ENCODE assay signal across 14 mouse cellular contexts in genomic region chr6:134648356-134648755, GRCm38 (mm10). TPM values are rescaled to one million over a fixed set of nuclear protein-coding genes. Genes with fewer than 3 reads are reported as not detected.
DNase-seq lines count a peak whose midpoint lies in the region; ATAC-seq and TF ChIP-seq lines count a peak whose summit lies in the region.
"Had no signal": no experiment of that assay in that cellular context is flagged by ENCODE, and none has a peak within 500 bp of the region (broad histone marks: within the 10 kb centered on the region; RNA-seq: fewer than 3 reads in every experiment).

No protein-coding gene starts in this region.

- no peaks in the 10 kb centered on the region for H3K9me3 ChIP-seq in heart, embryonic 16.5 days (replicated peaks; ENCODE audit: control insufficient read depth, low read length)
- no peaks in the 10 kb centered on the region for H3K9me3 ChIP-seq in forebrain, embryonic 16.5 days (ENCODE audit: control insufficient read depth, low read length)
- H3K9me3 ChIP-seq: stomach, embryonic 15.5 days had no signal

- no peak for ATAC-seq in heart, embryonic 16.5 days (replicated peaks; ENCODE audit: extremely low read depth, insufficient read depth, low FRiP score)
- ATAC-seq in forebrain, embryonic 16.5 days, result peak; percentile 61

- H3K4me3 ChIP-seq in heart, embryonic 16.5 days (ENCODE audit: low read length), result no peak overlapping the region
- no peak overlapping the region for H3K4me3 ChIP-seq in forebrain, embryonic 16.5 days (replicated peaks; ENCODE audit: low read length)
- no peak overlapping the region for H3K4me3 ChIP-seq in olfactory bulb, adult 2 months (ENCODE audit: insufficient read depth, low read depth, low read length)
- H3K4me3 ChIP-seq: stomach, embryonic 15.5 days had no signal

- no peak for DNase-seq in heart, postnatal 36 days
- peak; percentile 74 for DNase-seq in retina, adult 2 months (ENCODE audit: low read depth, low spot score)
- DNase-seq in retina, embryonic 14.5 days (ENCODE audit: low spot score), result no peak
- no peak for DNase-seq in liver
- DNase-seq in embryo, embryonic 10 days (ENCODE audit: low spot score), result no peak
- DNase-seq: adrenal gland, adult 2 months; gastrocnemius, postnatal 14 days; heart, postnatal 4 days; lung, adult 2 months; thymus, postnatal 4 days had no signal

- intact Hi-C loops in heart, postnatal 36 days (cut with DNase I), result no loop called here

- H3K27ac ChIP-seq in heart, embryonic 16.5 days (ENCODE audit: low read length), result peak overlapping the region; percentile 48; the same call in 1 of the 2 replicates
- H3K27ac ChIP-seq in forebrain, embryonic 16.5 days (ENCODE audit: low read length), result peak overlapping the region; percentile 12; the same call in 1 of the 2 replicates
- peak overlapping the region; percentile 58; the same call in 1 of the 2 replicates for H3K27ac ChIP-seq in olfactory bulb, adult 2 months (ENCODE audit: insufficient read depth, low read depth, low read length)
- H3K27ac ChIP-seq: stomach, embryonic 15.5 days had no signal

- peaks cover 8% of the 10 kb centered on the region; the same call in 1 of the 2 replicates for H3K36me3 ChIP-seq in heart, embryonic 16.5 days (ENCODE audit: control insufficient read depth, insufficient read depth)
- H3K36me3 ChIP-seq in forebrain, embryonic 16.5 days (ENCODE audit: control insufficient read depth, insufficient read depth), result no peaks in the 10 kb centered on the region
- H3K36me3 ChIP-seq: stomach, embryonic 15.5 days had no signal

- peaks cover 19% of the 10 kb centered on the region for H3K4me1 ChIP-seq in heart, embryonic 16.5 days (ENCODE audit: control insufficient read depth, insufficient read depth, low read length)
- H3K4me1 ChIP-seq in forebrain, embryonic 16.5 days (replicated peaks; ENCODE audit: control insufficient read depth, insufficient read depth, low read length), result peaks cover 15% of the 10 kb centered on the region
- no peaks in the 10 kb centered on the region for H3K4me1 ChIP-seq in olfactory bulb, adult 2 months (ENCODE audit: control insufficient read depth, insufficient read depth, low read length)

- no peak for TF ChIP-seq POLR2A in olfactory bulb, adult 2 months (IDR thresholded peaks at IDR 0.05; ENCODE audit: insufficient read depth, low read depth, low read length)

- H3K4me2 ChIP-seq in heart, embryonic 16.5 days (ENCODE audit: low read depth, low read length), result no peak overlapping the region
- H3K4me2 ChIP-seq in forebrain, embryonic 16.5 days (ENCODE audit: low read length), result no peak overlapping the region
- H3K4me2 ChIP-seq: stomach, embryonic 15.5 days had no signal

- no peaks in the 10 kb centered on the region for H3K27me3 ChIP-seq in heart, embryonic 16.5 days (ENCODE audit: control insufficient read depth, insufficient read depth, low read length)
- H3K27me3 ChIP-seq in forebrain, embryonic 16.5 days (replicated peaks; ENCODE audit: control insufficient read depth, insufficient read depth, low read length), result no peaks in the 10 kb centered on the region
- H3K27me3 ChIP-seq: stomach, embryonic 15.5 days had no signal

- WGBS in heart, embryonic 16.5 days, result 81% methylated on average over 5 of the region's 5 CpGs
- 16% methylated on average over 5 of the region's 5 CpGs for WGBS in forebrain, embryonic 16.5 days
- WGBS in olfactory bulb, adult 2 months, result 37% methylated on average over 5 of the region's 5 CpGs

- TF ChIP-seq CTCF in olfactory bulb, adult 2 months (IDR thresholded peaks at IDR 0.05; ENCODE audit: insufficient read depth, low read depth, low read length), result no peak

- no peak overlapping the region for H3K9ac ChIP-seq in heart, embryonic 16.5 days (ENCODE audit: low read length)
- no peak overlapping the region for H3K9ac ChIP-seq in forebrain, embryonic 16.5 days (replicated peaks; ENCODE audit: low read depth, low read length)
- H3K9ac ChIP-seq: stomach, embryonic 15.5 days had no signal

RNA-seq across cellular contexts. Expression of gene Borcs5, which starts 9.0 kb away (rescaled TPM):
- 16.9 and 17.5 TPM in 2 replicates for polyA plus RNA-seq in heart, embryonic 16.5 days (2015; fragmentation: Nextera tagmentation; extraction: Ambion mirVana)
- total RNA-seq in heart, postnatal 36 days (2021), result 10 to 100 TPM in 1 of 2 experiments, 1 to 10 TPM in 1; 9.9 to 10.2 TPM
- 43.8 and 47.4 TPM in 2 replicates for polyA plus RNA-seq in forebrain, embryonic 16.5 days (2015; fragmentation: Nextera tagmentation; extraction: Ambion mirVana)
- polyA plus RNA-seq in olfactory bulb, adult 2 months (2012; ENCODE audit: insufficient read depth, insufficient read length, low replicate concordance, missing spikeins), result not detected in 2 replicates

RNA-seq across cellular contexts. Expression of gene Mansc1, which starts 16.1 kb away (rescaled TPM):
- polyA plus RNA-seq in heart, embryonic 16.5 days (2015; fragmentation: Nextera tagmentation; extraction: Ambion mirVana), result 5.8 and 8.0 TPM in 2 replicates
- total RNA-seq in heart, postnatal 36 days (2021), result 1 to 10 TPM; 4.6 to 5.1 TPM
- polyA plus RNA-seq in forebrain, embryonic 16.5 days (2015; fragmentation: Nextera tagmentation; extraction: Ambion mirVana), result 0.90 and 1.6 TPM in 2 replicates
- not detected in 2 replicates for polyA plus RNA-seq in olfactory bulb, adult 2 months (2012; ENCODE audit: insufficient read depth, insufficient read length, low replicate concordance, missing spikeins)

Comparison
In these comparisons a context has a peak if more than half of its experiments do, and no peak if none do; other contexts are left out.
1. RNA of gene Borcs5, which starts 9.0 kb away (polyA plus RNA-seq): 43.8 to 47.4 TPM in forebrain, embryonic 16.5 days and 16.9 to 17.5 TPM in heart, embryonic 16.5 days; not detected in olfactory bulb, adult 2 months; every median in the first group is over 10 times any median in the second.
2. Peak in every context shown above with its lines, with median percentiles within 50 percentile points of each other: H3K27ac ChIP-seq.